Mouse (Mus musculus) urinary bladder, postnatal 14 days (tissue): ENCODE measurements around the gene Stat4.
A peak's percentile ranks its signal among the peaks of the same experiment; 100 is the strongest.

Experiments used
- DNase-seq: peaks from one replicate; pipeline ENCODE4 v3.0.0; 2021; ENCODE audit warnings: low spot score

Gene Stat4

GRCm38 (mm10) chr1:52107206-52107605 lies 120.3 kb downstream of the Stat4 start:
- DNase-seq: no peak

GRCm38 (mm10) chr1:52111217-52111616 lies 124.3 kb downstream of the Stat4 start:
- DNase-seq: no peak

- no peak for DNase-seq
These were observed 125.4 kb downstream of the Stat4 start for GRCm38 (mm10) chr1:52112301-52112700.

- DNase-seq: peak; percentile 3
These were observed 126.2 kb downstream of the Stat4 start for GRCm38 (mm10) chr1:52113067-52113665.

DNA sequence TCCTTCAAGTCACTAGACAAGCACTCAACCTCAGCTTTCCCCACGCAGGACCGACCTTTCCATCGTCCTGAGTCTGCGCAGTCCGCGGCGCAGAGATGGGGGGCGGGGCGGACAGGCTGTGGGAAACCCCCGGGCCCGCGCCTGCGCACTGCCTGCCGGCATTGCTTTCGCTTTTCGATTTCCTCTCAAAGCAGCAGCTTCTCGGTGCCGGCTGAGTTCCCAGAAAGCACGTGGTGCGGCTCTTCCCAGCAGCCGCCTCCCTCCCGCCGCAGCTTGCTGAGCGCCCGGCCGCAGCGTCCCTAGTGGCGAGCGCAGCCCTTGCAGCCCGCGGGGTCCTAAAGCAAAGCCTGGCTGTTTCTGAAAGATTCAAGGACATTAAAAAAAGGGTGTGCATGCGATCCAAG lies 126.7 kb downstream of the Stat4 start:
- peak; percentile 98 for DNase-seq

DNA sequence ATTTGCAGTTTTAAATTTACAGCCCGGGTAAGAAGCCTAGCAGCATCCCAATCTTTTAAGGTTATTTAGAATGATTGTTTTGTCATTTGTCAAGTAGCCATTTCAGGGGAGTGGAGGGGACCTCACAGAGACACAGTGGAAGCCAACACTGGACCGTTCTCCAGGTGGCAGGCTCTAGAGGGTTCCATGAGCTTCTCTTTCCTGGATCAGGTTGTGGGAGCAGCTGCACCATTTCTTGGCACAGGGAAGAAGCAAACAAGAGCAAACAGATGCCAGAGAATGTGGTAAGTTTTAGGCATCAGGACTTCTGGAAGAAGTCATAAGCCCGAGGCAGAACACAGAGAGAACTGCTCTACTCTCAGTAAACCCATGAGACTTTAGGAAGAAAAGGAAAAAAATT lies 129.5 kb downstream of the Stat4 start:
- DNase-seq: no peak

DNA sequence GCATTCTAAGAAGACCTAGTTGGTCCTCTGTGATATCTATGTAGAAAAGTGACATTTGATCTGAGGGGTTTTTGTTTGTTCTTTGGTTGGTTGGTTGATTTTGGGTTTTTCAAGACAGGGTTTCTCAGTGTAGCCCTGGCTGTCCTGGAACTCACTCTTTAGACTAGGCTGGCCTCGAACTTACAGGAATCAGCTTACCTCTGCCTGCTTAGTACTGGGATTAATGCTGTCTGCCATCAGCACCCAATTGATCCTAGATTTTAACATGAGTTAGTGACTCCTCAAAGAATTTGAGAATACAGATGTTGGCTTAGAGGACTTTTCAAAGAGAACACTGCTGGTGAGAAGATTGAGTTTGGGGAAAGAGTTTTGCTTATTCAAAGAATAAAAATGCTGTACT lies 130.8 kb downstream of the Stat4 start:
- no peak for DNase-seq

DNA sequence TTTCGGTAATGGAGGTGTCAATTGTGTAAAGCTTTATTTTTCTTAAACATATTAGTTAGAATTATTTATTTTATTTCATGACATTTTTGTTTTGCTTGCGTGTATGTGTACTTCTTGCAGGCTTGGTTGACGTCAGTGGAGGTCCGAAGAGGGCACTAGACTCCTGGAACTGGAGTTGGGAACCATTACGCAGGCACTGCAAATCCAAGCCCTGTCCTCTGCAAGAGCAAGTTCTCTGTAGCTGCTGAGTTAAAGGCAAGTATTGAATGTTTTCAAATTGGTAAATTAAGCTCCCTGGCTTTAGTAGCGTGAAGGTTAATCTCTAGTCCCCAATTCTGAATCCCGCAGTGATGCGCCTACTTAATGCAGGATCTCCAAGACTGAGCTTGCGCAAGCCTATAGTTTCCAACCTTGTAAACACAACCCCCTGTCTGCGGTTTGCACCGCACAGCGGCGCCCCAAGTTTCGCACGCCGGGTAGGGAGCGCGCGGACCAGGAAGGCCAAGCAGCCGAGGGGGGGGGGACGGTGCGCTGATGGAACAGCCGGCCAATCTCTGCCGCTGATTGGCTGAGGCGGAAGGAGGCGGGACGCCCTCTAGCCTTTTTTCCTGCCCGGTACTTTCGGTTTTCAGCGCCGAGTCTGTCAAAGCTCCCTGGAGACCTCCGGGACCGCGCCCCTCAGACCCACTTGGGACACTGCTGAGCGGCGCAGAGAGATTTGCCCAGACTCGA lies 132.1 kb downstream of the Stat4 start, which contains the start of gene Stat1:
Gene Stat1 (plus strand): TSS at position 581 of the 732 bp plus-strand sequence.
- DNase-seq: peak; percentile 85

DNA sequence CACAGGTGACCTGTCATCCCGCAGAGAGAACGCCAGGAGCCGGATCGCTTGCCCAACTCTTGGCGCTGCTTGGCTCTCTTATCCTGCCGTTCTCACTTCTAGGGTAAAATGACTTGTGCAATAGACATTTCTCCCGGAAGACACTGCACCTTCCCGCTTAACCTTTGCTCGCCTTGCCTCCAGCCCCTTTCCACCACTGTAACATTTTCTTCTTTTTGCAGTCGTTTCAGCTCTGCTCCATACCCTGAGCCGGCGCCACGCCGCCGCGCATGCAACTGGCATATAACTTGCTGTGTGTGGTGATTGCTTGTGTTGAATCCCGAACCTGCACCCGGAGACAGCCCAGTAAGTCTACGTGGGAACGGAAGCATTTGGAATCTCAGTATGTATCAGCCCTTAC lies 132.7 kb downstream of the Stat4 start:
- peak; percentile 14 for DNase-seq

DNA sequence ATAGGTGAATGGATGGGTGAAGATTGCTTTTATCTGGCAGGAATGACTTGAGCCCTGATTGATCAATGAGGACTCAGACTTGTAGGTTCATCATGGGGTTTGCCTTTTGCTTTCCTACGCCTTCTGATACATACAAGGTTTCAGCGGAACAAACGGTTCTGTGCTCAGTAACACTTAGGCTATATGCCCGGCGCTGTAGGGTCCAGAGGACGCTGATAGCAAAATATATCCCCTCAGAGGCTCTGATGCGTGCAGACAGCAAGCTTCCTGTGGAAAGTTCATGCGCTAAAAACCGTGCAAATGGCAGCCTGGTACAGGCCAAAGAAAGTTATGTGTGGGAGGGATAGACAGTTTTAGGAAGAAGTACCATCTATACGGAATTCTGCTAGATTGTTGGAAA lies 133.2 kb downstream of the Stat4 start:
- no peak for DNase-seq

DNA sequence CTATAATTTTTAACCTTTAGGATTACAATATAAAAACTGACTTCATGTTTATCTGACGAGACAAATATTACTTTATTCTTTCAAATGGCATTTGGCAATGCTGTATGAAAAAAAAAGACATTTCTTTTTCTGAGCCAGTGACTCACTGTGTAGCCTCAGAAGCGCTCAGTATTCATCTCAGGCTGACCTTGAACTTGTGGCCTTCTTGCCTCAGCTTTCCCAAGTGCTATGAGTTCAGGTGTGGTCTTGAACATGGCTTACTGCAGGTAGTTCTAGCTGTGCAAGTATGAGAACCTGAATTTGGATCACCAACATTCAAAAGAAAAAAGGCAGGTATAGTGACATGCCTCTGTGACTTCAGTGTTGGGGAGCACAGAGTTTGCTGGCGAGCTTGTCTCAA lies 134.1 kb downstream of the Stat4 start:
- DNase-seq: no peak

- no peak for DNase-seq
These were observed 137.9 kb downstream of the Stat4 start for GRCm38 (mm10) chr1:52124818-52125217.

DNA sequence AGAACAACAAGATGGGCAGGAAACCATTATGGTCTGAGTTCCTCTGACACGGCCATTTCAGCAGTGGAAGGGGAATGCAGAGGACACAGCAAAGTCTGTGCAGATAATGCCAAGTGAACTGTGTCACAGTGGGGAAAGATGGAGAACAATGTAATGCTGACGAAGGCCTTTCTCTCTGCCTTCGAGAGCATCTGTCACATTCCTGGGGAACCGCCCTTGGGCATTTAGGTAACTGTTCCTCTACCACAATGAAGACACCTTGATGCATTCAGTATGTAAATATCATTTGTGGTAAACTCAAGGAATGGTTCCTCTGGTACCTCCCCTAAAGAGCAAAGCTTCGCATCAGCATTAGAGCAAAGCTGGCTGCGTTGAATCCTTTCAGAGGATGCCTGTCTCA lies 140.4 kb downstream of the Stat4 start:
- no peak for DNase-seq

- no peak for DNase-seq
These were observed 142.8 kb downstream of the Stat4 start for GRCm38 (mm10) chr1:52129794-52130193.

GRCm38 (mm10) chr1:52131787-52132377 lies 144.9 kb downstream of the Stat4 start:
- DNase-seq: no peak

DNA sequence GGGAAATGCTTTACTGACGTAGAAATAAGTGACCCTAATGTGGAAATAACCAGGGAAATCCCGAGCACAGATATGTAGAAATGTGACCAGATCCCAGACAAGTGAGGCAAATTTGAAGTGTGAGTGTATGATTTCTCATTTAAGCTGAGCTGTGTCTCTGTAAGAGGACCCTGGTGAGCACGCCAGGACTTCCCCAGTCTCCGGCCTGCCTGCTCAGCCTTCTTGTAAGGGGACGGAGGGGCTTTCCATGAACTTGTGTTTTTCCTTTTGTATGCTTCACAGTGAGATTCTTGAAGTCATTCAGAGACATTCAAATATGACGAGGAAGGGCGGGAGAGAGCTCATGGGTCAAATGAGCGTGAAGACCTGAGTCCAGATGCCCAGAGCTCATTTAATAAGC lies 146.3 kb downstream of the Stat4 start:
- no peak for DNase-seq

DNA sequence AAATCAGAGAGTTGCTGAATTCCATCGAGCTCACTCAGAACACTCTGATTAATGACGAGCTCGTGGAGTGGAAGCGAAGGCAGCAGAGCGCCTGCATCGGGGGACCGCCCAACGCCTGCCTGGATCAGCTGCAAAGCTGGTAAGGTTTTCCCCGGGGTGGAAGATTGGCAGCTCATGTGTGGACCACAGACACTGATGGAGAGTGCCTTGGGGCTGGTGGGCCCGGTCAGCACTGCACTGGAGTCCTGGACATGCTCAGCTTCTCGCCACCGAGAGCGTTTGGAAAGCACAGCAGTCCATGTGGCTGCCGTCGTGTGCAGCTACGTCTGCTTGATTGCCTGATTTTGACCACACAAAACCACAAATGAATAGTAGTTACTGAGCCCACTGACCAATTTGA lies 150.3 kb downstream of the Stat4 start:
- DNase-seq: no peak

- DNase-seq: no peak
These were observed 153.6 kb downstream of the Stat4 start for GRCm38 (mm10) chr1:52140534-52140933.

- no peak for DNase-seq
These were observed 154.5 kb downstream of the Stat4 start for GRCm38 (mm10) chr1:52141482-52141881.

GRCm38 (mm10) chr1:52142117-52142516 lies 155.2 kb downstream of the Stat4 start:
- no peak for DNase-seq

DNA sequence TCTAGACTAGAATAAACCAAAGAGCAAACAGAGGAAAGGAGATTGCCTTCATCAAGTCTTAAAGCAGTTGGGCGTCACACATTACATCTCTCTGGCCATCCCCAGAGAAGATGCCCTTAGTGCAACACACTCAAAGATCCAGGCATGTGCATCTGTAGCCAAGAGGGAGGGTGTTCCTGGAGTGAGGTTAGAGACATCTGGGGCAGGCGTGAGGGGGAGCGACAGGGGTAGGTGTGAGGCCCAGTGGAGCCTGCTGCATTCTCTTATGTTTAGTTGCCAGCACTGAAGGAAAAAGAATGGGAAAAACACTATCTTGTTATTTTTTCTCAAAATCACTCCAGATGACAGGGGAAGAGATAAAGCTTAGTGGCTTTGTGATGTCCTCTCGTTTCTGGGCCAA lies 156.2 kb downstream of the Stat4 start:
- no peak for DNase-seq

GRCm38 (mm10) chr1:52143596-52144156 lies 156.7 kb downstream of the Stat4 start:
- no peak for DNase-seq

DNA sequence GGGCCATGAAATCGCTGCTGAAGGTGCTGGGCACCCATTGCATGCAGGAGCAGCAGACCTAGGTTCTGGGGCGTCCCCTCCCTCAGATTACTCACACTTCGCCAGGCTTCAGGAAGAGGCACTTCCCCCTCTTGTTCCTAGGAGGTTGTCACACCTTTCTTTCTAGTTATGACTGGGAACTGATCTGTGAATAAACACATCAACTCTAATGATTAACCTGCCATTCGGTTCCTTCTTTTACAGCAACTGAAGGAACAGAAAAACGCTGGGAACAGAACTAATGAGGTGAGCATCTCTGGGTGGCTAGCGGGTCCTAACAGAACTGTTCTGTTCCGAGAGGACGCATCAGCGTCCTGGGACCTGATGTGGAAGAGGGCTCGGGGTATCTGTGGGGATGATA lies 158.0 kb downstream of the Stat4 start:
- DNase-seq: no peak
